Comparison of ENCODE assay signal across 8 mouse cellular contexts in genomic region chr2:160000449-160000848, GRCm38 (mm10).
DNase-seq lines count a peak whose midpoint lies in the region; ATAC-seq and TF ChIP-seq lines count a peak whose summit lies in the region.

No protein-coding gene starts in this region.

- H3K9me3 ChIP-seq in kidney, embryonic 16.5 days (ENCODE audit: low read length): no peaks in the 10 kb centered on the region
- no peaks in the 10 kb centered on the region for H3K9me3 ChIP-seq in ES-E14 (ENCODE audit: control insufficient read depth, insufficient read depth, low read depth, low read length)
- H3K9me3 ChIP-seq in embryonic facial prominence, embryonic 11.5 days (replicated peaks; ENCODE audit: control insufficient read depth, low read length): no peaks in the 10 kb centered on the region

- H3K4me1 ChIP-seq in kidney, embryonic 16.5 days (ENCODE audit: insufficient read depth, low read length): 0 out of 2 replicates have a peak, but pooled peaks cover 6% of the 10 kb centered on the region
- no peaks in the 10 kb centered on the region; a peak in 1 of 4 replicates for H3K4me1 ChIP-seq in ES-E14 (ENCODE audit: control insufficient read depth in 2 of 2, insufficient read depth in 2 of 2, low read length in 2 of 2, poor library complexity in 1 of 2)
- no peaks in the 10 kb centered on the region for H3K4me1 ChIP-seq in embryonic facial prominence, embryonic 11.5 days (ENCODE audit: control insufficient read depth, insufficient read depth, low read length)

- H3K36me3 ChIP-seq in kidney, embryonic 16.5 days (ENCODE audit: insufficient read depth, low read length): no peaks in the 10 kb centered on the region
- H3K36me3 ChIP-seq in ES-E14 (ENCODE audit: control insufficient read depth, insufficient read depth, low read length, poor library complexity, severe bottlenecking): no peaks in the 10 kb centered on the region
- no peaks in the 10 kb centered on the region for H3K36me3 ChIP-seq in embryonic facial prominence, embryonic 11.5 days (replicated peaks; ENCODE audit: control insufficient read depth, insufficient read depth, low read depth, low read length)

- 68% methylated on average over 4 of the region's 4 CpGs for WGBS in kidney, embryonic 16.5 days
- 69% methylated on average over 4 of the region's 4 CpGs for WGBS in embryonic facial prominence, embryonic 11.5 days

- DNase-seq in cerebellum, adult 9-10 months: peak; percentile 1
- no peak for DNase-seq in cerebellum, adult 8-10 months
- DNase-seq in kidney, postnatal 10 days: peak; percentile 14
- DNase-seq in ES-E14 (ENCODE audit: low read depth, low spot score): peak; percentile 25
- peak; percentile 63 for DNase-seq in embryonic facial prominence, embryonic 11.5 days (ENCODE audit: low spot score)
- DNase-seq in urinary bladder, postnatal 36 days (ENCODE audit: low spot score in 2 of 2): no peak
- no peak for DNase-seq in thymus, postnatal 25 days

- H3K4me3 ChIP-seq in kidney, embryonic 16.5 days (ENCODE audit: low read length): no peak overlapping the region
- no peak overlapping the region for H3K4me3 ChIP-seq in ES-E14 (ENCODE audit: insufficient read depth in 1 of 2, low read depth in 1 of 2, low read length in 2 of 2, poor library complexity in 1 of 2, severe bottlenecking in 1 of 2)
- H3K4me3 ChIP-seq in embryonic facial prominence, embryonic 11.5 days (ENCODE audit: low read depth, low read length): no peak overlapping the region

- no peak overlapping the region for H3K9ac ChIP-seq in kidney, embryonic 16.5 days (replicated peaks; ENCODE audit: low read length)
- no peak overlapping the region for H3K9ac ChIP-seq in ES-E14 (ENCODE audit: insufficient read depth, low read depth, low read length, poor library complexity, severe bottlenecking)
- no peak overlapping the region for H3K9ac ChIP-seq in embryonic facial prominence, embryonic 11.5 days (replicated peaks; ENCODE audit: low read length)

- H3K27me3 ChIP-seq in kidney, embryonic 16.5 days (ENCODE audit: insufficient read depth, low read length): no peaks in the 10 kb centered on the region
- no peaks in the 10 kb centered on the region for H3K27me3 ChIP-seq in embryonic facial prominence, embryonic 11.5 days (ENCODE audit: control insufficient read depth, insufficient read depth, low read length)

- no peak overlapping the region for H3K27ac ChIP-seq in kidney, embryonic 16.5 days (ENCODE audit: low read length)
- no peak overlapping the region for H3K27ac ChIP-seq in ES-E14 (ENCODE audit: insufficient read depth, low read depth, low read length, poor library complexity, severe bottlenecking)
- H3K27ac ChIP-seq in embryonic facial prominence, embryonic 11.5 days (replicated peaks; ENCODE audit: low read depth, low read length): no peak overlapping the region

- no peak for ATAC-seq in kidney, embryonic 16.5 days (ENCODE audit: low FRiP score, low TSS enrichment)
- ATAC-seq in embryonic facial prominence, embryonic 11.5 days (replicated peaks; ENCODE audit: insufficient number of reproducible peaks, low FRiP score, low TSS enrichment, low read depth): no peak

- H3K4me2 ChIP-seq in kidney, embryonic 16.5 days (replicated peaks; ENCODE audit: low read depth, low read length): no peak overlapping the region
- no peak overlapping the region for H3K4me2 ChIP-seq in embryonic facial prominence, embryonic 11.5 days (ENCODE audit: low read depth, low read length)

- in situ Hi-C loops in ES-E14 (cut with MboI; ENCODE audit: low sequenced_read_pairs in 2 of 2, unreplicated experiment in 2 of 2): no loop called here

TF ChIP-seq in ES-E14, 5 proteins besides CTCF, POLR2A, EP300 and RAD21:
- no peak for TF ChIP-seq CHD2 (IDR thresholded peaks at IDR 0.05; ENCODE audit: low read depth, low read length)
- TF ChIP-seq ZC3H11A (IDR thresholded peaks at IDR 0.05; ENCODE audit: borderline replicate concordance, low read depth, low read length): 0 out of 2 replicates have a peak, but pooled peaks have one; percentile 24

Comparison
In these comparisons a context has a peak if more than half of its experiments do, and no peak if none do; other contexts are left out.
1. DNase-seq: peak in cerebellum, adult 9-10 months (single experiment), kidney, postnatal 10 days (single experiment), ES-E14 (single experiment) and embryonic facial prominence, embryonic 11.5 days (single experiment); none in cerebellum, adult 8-10 months (single experiment), urinary bladder, postnatal 36 days (0 of 2) and thymus, postnatal 25 days (single experiment).